ENCODE assay signal across 29 mouse cellular contexts in genomic region chr2:158513821-158514336, GRCm38 (mm10). TPM values are rescaled to one million over a fixed set of nuclear protein-coding genes. Genes with fewer than 3 reads are reported as not detected.
A peak's percentile ranks its signal among the peaks of the same experiment; 100 is the strongest.
DNase-seq lines count a peak whose midpoint lies in the region; ATAC-seq lines count a peak whose summit lies in the region.
"Had no signal": no experiment of that assay in that cellular context is flagged by ENCODE, and none has a peak within 500 bp of the region (broad histone marks: within the 10 kb centered on the region; RNA-seq: fewer than 3 reads in every experiment).

No protein-coding gene starts in this region.

- no peaks in the 10 kb centered on the region for H3K4me1 ChIP-seq in embryonic facial prominence, embryonic 14.5 days (ENCODE audit: control insufficient read depth, insufficient read depth, low read length)
- H3K4me1 ChIP-seq in embryonic facial prominence, embryonic 10.5 days, result no peaks in the 10 kb centered on the region
- H3K4me1 ChIP-seq: forebrain, embryonic 13.5 days; hindbrain, embryonic 12.5 days; hindbrain, embryonic 15.5 days had no signal

- no peak overlapping the region for H3K4me3 ChIP-seq in embryonic facial prominence, embryonic 14.5 days (ENCODE audit: low read depth, low read length)
- H3K4me3 ChIP-seq in embryonic facial prominence, embryonic 10.5 days, result no peak overlapping the region
- H3K4me3 ChIP-seq: embryonic facial prominence, embryonic 15.5 days; forebrain, embryonic 13.5 days; gastrocnemius, adult 2 months; hindbrain, embryonic 12.5 days; hindbrain, embryonic 15.5 days had no signal

- 86% methylated on average over 12 of the region's 12 CpGs for WGBS in embryonic facial prominence, embryonic 14.5 days
- WGBS in embryonic facial prominence, embryonic 10.5 days, result 85% methylated on average over 12 of the region's 12 CpGs

- ATAC-seq in embryonic facial prominence, embryonic 14.5 days (ENCODE audit: low read depth), result peak; percentile 81; the same call in 1 of the 2 replicates
- ATAC-seq: activated CD4-positive, CD25-positive, alpha-beta regulatory T cell, adult 4 months; forebrain, embryonic 13.5 days; forebrain, embryonic 16.5 days had no signal

- no peaks in the 10 kb centered on the region for H3K36me3 ChIP-seq in embryonic facial prominence, embryonic 14.5 days (ENCODE audit: control insufficient read depth, insufficient read depth, low read length)
- H3K36me3 ChIP-seq in embryonic facial prominence, embryonic 10.5 days (replicated peaks), result no peaks in the 10 kb centered on the region
- H3K36me3 ChIP-seq: embryonic facial prominence, embryonic 15.5 days; hindbrain, embryonic 12.5 days; hindbrain, embryonic 15.5 days had no signal

- H3K4me2 ChIP-seq in embryonic facial prominence, embryonic 14.5 days (ENCODE audit: low read depth, low read length), result no peak overlapping the region
- H3K4me2 ChIP-seq: embryonic facial prominence, embryonic 15.5 days; forebrain, embryonic 13.5 days; heart, embryonic 11.5 days; hindbrain, embryonic 12.5 days; hindbrain, embryonic 15.5 days had no signal

- DNase-seq in embryonic facial prominence, embryonic 14.5 days (ENCODE audit: low spot score), result peak; percentile 65
- no peak for DNase-seq in embryonic facial prominence, embryonic 10.5 days (ENCODE audit: low spot score)
- DNase-seq in lung, postnatal 25 days (ENCODE audit: low spot score), result peak; percentile 30
- DNase-seq in lung, postnatal 4 days, result no peak
- DNase-seq in retina, adult 2 months (ENCODE audit: low read depth, low spot score), result peak; percentile 60
- no peak for DNase-seq in retina, embryonic 14.5 days (ENCODE audit: low spot score)
- DNase-seq in frontal cortex, postnatal 14 days (ENCODE audit: low spot score in 2 of 2), result no peak
- DNase-seq: adrenal gland, adult 8-10 months; adrenal gland, postnatal 25 days; cerebellum, adult 11-12 months; cerebellum, adult 8-10 months; cerebellum, postnatal 10 days; cerebellum, postnatal 36 days; embryo, embryonic 11 days; gastrocnemius, adult 2 months; gastrocnemius, postnatal 14 days; heart, adult 11 months had no signal

- no peaks in the 10 kb centered on the region for H3K9me3 ChIP-seq in embryonic facial prominence, embryonic 14.5 days (ENCODE audit: control insufficient read depth, low read length)
- no peaks in the 10 kb centered on the region for H3K9me3 ChIP-seq in embryonic facial prominence, embryonic 10.5 days
- H3K9me3 ChIP-seq: embryonic facial prominence, embryonic 15.5 days; forebrain, embryonic 13.5 days; hindbrain, embryonic 12.5 days; hindbrain, embryonic 15.5 days had no signal

- no peak overlapping the region for H3K27ac ChIP-seq in embryonic facial prominence, embryonic 14.5 days (replicated peaks; ENCODE audit: low read depth, low read length)
- no peak overlapping the region for H3K27ac ChIP-seq in embryonic facial prominence, embryonic 10.5 days (replicated peaks)
- H3K27ac ChIP-seq: embryonic facial prominence, embryonic 15.5 days; forebrain, embryonic 13.5 days; gastrocnemius, adult 2 months; hindbrain, embryonic 12.5 days; hindbrain, embryonic 15.5 days had no signal

- no peaks in the 10 kb centered on the region for H3K27me3 ChIP-seq in embryonic facial prominence, embryonic 14.5 days (replicated peaks; ENCODE audit: control insufficient read depth, insufficient read depth, low read length)
- no peaks in the 10 kb centered on the region for H3K27me3 ChIP-seq in embryonic facial prominence, embryonic 10.5 days (replicated peaks; ENCODE audit: low read depth, poor library complexity, severe bottlenecking)
- H3K27me3 ChIP-seq: embryonic facial prominence, embryonic 15.5 days; forebrain, embryonic 13.5 days; hindbrain, embryonic 12.5 days; hindbrain, embryonic 15.5 days had no signal

- no peak overlapping the region for H3K9ac ChIP-seq in embryonic facial prominence, embryonic 14.5 days (ENCODE audit: low read depth, low read length)
- H3K9ac ChIP-seq: embryonic facial prominence, embryonic 15.5 days; forebrain, embryonic 13.5 days; hindbrain, embryonic 12.5 days; hindbrain, embryonic 15.5 days had no signal

RNA-seq across cellular contexts. Expression of gene Arhgap40, which starts 1.3 kb away (rescaled TPM):
- 1.6 and 2.6 TPM in 2 replicates for polyA plus RNA-seq in embryonic facial prominence, embryonic 14.5 days (2014; fragmentation: Nextera tagmentation; extraction: Ambion mirVana)
- 0.21 and 0.25 TPM in 2 replicates for polyA plus RNA-seq in embryonic facial prominence, embryonic 10.5 days (2016; fragmentation: Nextera tagmentation; extraction: Ambion mirVana)
- polyA plus RNA-seq: activated CD4-positive, CD25-positive, alpha-beta regulatory T cell, adult 4 months; heart, embryonic 11.5 days; heart, postnatal 0 days had no signal

RNA-seq across cellular contexts. Expression of gene Adig, which starts 11.5 kb away (rescaled TPM):
- polyA plus RNA-seq in embryonic facial prominence, embryonic 14.5 days (2014; fragmentation: Nextera tagmentation; extraction: Ambion mirVana), result 0.55 and 1.3 TPM in 2 replicates
- polyA plus RNA-seq in embryonic facial prominence, embryonic 10.5 days (2016; fragmentation: Nextera tagmentation; extraction: Ambion mirVana), result not detected in 2 replicates
- polyA plus RNA-seq: activated CD4-positive, CD25-positive, alpha-beta regulatory T cell, adult 4 months; brain, embryonic 14.5 days; cortical plate, adult 2 months; embryonic facial prominence, embryonic 11.5 days; forebrain, embryonic 13.5 days; forebrain, embryonic 16.5 days; heart, embryonic 11.5 days; heart, embryonic 14.5 days; heart, postnatal 0 days; hindbrain, embryonic 12.5 days; hindbrain, embryonic 15.5 days had no signal

Comparison
In these comparisons a context has a peak if more than half of its experiments do, and no peak if none do; other contexts are left out.
1. DNase-seq: peak in embryonic facial prominence, embryonic 14.5 days (single experiment), lung, postnatal 25 days (single experiment) and retina, adult 2 months (single experiment); none in embryonic facial prominence, embryonic 10.5 days (single experiment), lung, postnatal 4 days (0 of 2), retina, embryonic 14.5 days (single experiment) and frontal cortex, postnatal 14 days (0 of 2).